Comparison of ENCODE assay signal across 34 mouse cellular contexts in genomic region chr6:106727703-106728102, GRCm38 (mm10). TPM values are rescaled to one million over a fixed set of nuclear protein-coding genes. Genes with fewer than 3 reads are reported as not detected.
"Had no signal": no experiment of that assay in that cellular context is flagged by ENCODE, and none has a peak within 500 bp of the region (broad histone marks: within the 10 kb centered on the region; RNA-seq: fewer than 3 reads in every experiment).

No protein-coding gene starts in this region.

- H3K9ac ChIP-seq: embryonic facial prominence, embryonic 12.5 days; embryonic facial prominence, embryonic 13.5 days; embryonic facial prominence, embryonic 15.5 days; forebrain, embryonic 12.5 days; forebrain, embryonic 13.5 days; forebrain, embryonic 15.5 days; forebrain, postnatal 0 days had no signal

- H3K4me2 ChIP-seq: embryonic facial prominence, embryonic 12.5 days; embryonic facial prominence, embryonic 13.5 days; embryonic facial prominence, embryonic 15.5 days; forebrain, embryonic 12.5 days; forebrain, embryonic 13.5 days; forebrain, embryonic 15.5 days had no signal

- H3K36me3 ChIP-seq: embryonic facial prominence, embryonic 10.5 days; embryonic facial prominence, embryonic 12.5 days; embryonic facial prominence, embryonic 13.5 days; embryonic facial prominence, embryonic 15.5 days; forebrain, embryonic 10.5 days; forebrain, embryonic 12.5 days; forebrain, embryonic 15.5 days had no signal

- H3K27ac ChIP-seq: embryonic facial prominence, embryonic 10.5 days; embryonic facial prominence, embryonic 12.5 days; embryonic facial prominence, embryonic 13.5 days; embryonic facial prominence, embryonic 15.5 days; forebrain, embryonic 10.5 days; forebrain, embryonic 12.5 days; forebrain, embryonic 13.5 days; forebrain, embryonic 15.5 days; gastrocnemius, adult 2 months; heart, adult 2 months had no signal

- H3K4me3 ChIP-seq: embryonic facial prominence, embryonic 10.5 days; embryonic facial prominence, embryonic 12.5 days; embryonic facial prominence, embryonic 13.5 days; embryonic facial prominence, embryonic 15.5 days; erythroblast, embryonic 14.5 days; forebrain, embryonic 10.5 days; forebrain, embryonic 12.5 days; forebrain, embryonic 13.5 days; forebrain, embryonic 15.5 days; gastrocnemius, adult 2 months; heart, adult 2 months had no signal

- DNase-seq: cerebellum, adult 9-10 months; cerebellum, adult 9-11 months; cerebellum, postnatal 10 days; cerebellum, postnatal 14 days; cerebellum, postnatal 25 days; cerebellum, postnatal 36 days; embryo, embryonic 11 days; forebrain, postnatal 0 days; gastrocnemius, adult 2 months; gastrocnemius, postnatal 10 days; gastrocnemius, postnatal 14 days; gastrocnemius, postnatal 25 days; gastrocnemius, postnatal 36 days; heart, adult 11 months; heart, adult 18-20 months; heart, adult 2 months had no signal

- ATAC-seq: forebrain, embryonic 13.5 days; forebrain, embryonic 14.5 days; forebrain, embryonic 15.5 days; forebrain, embryonic 16.5 days; forebrain, postnatal 0 days had no signal

- H3K9me3 ChIP-seq: embryonic facial prominence, embryonic 10.5 days; embryonic facial prominence, embryonic 12.5 days; embryonic facial prominence, embryonic 13.5 days; embryonic facial prominence, embryonic 15.5 days; forebrain, embryonic 10.5 days; forebrain, embryonic 12.5 days; forebrain, embryonic 13.5 days; forebrain, embryonic 15.5 days had no signal

- H3K4me1 ChIP-seq: embryonic facial prominence, embryonic 10.5 days; embryonic facial prominence, embryonic 12.5 days; embryonic facial prominence, embryonic 13.5 days; embryonic facial prominence, embryonic 15.5 days; forebrain, embryonic 10.5 days; forebrain, embryonic 12.5 days; forebrain, embryonic 13.5 days; forebrain, embryonic 15.5 days had no signal

- H3K27me3 ChIP-seq: embryonic facial prominence, embryonic 12.5 days; embryonic facial prominence, embryonic 13.5 days; embryonic facial prominence, embryonic 15.5 days; forebrain, embryonic 13.5 days; forebrain, embryonic 15.5 days had no signal

RNA-seq across cellular contexts. Expression of gene Il5ra, which starts 21.1 kb away (rescaled TPM):
- total RNA-seq: forebrain, postnatal 0 days; gastrocnemius, adult 18-20 months; gastrocnemius, adult 2 months; gastrocnemius, adult 8-10 months; gastrocnemius, postnatal 10 days; gastrocnemius, postnatal 14 days; gastrocnemius, postnatal 25 days; gastrocnemius, postnatal 36 days; heart, adult 8-10 months had no signal
- polyA plus RNA-seq: cortical plate, adult 2 months; embryonic facial prominence, embryonic 10.5 days; embryonic facial prominence, embryonic 11.5 days; embryonic facial prominence, embryonic 12.5 days; embryonic facial prominence, embryonic 13.5 days; erythroblast, embryonic 14.5 days; forebrain, embryonic 10.5 days; forebrain, embryonic 11.5 days; forebrain, embryonic 12.5 days; forebrain, embryonic 13.5 days; forebrain, embryonic 14.5 days; forebrain, embryonic 16.5 days; frontal cortex, adult 2 months had no signal
